Mouse (Mus musculus): ENCODE data around the gene Slc16a2. TPM values are rescaled to one million over a fixed set of nuclear protein-coding genes. Genes with fewer than 3 reads are reported as not detected.
A peak's percentile ranks its signal among the peaks of the same experiment; 100 is the strongest.

The Slc16a2 gene
- polyA plus RNA-seq, 1 experiment from 2014 or later, result 31.6 TPM

- Histone ChIP-seq H3K9ac (replicated peaks; ENCODE audit: low read length) (no peak overlapping the region), H3K4me3 (replicated peaks; ENCODE audit: low read depth, low read length) (no peak overlapping the region), H3K4me1 (ENCODE audit: control insufficient read depth, insufficient read depth, low read length) (no peaks in the 10 kb centered on the region), H3K27ac (replicated peaks; ENCODE audit: low read depth, low read length) (peak overlapping the region; percentile 57; the same call in 1 of the 2 replicates), H3K27me3 (ENCODE audit: control insufficient read depth, insufficient read depth, low read length) (no peaks in the 10 kb centered on the region), H3K4me2 (ENCODE audit: low read length) (no peak overlapping the region), H3K9me3 (ENCODE audit: control insufficient read depth, low read length) (0 out of 2 replicates have a peak, but pooled peaks cover 3% of the 10 kb centered on the region), H3K36me3 (ENCODE audit: control insufficient read depth, insufficient read depth, low read length) (no peaks in the 10 kb centered on the region)
- 38% methylated on average over 4 of the region's 4 CpGs for WGBS
- DNase-seq (peak; percentile 8), ATAC-seq (ENCODE audit: low FRiP score, low TSS enrichment) (no peak)
Observed at GRCm38 (mm10) chrX:103658985-103659384, 162.8 kb downstream of the Slc16a2 start.

GRCm38 (mm10) chrX:103653021-103653420, 168.8 kb downstream of the Slc16a2 start:
- no peak overlapping the region for H3K27ac ChIP-seq (replicated peaks; ENCODE audit: low read depth, low read length)
- H3K36me3 ChIP-seq (ENCODE audit: control insufficient read depth, insufficient read depth, low read length), result no peaks in the 10 kb centered on the region
- H3K4me1 ChIP-seq (ENCODE audit: control insufficient read depth, insufficient read depth, low read length), result no peaks in the 10 kb centered on the region
- no peak overlapping the region for H3K4me2 ChIP-seq (ENCODE audit: low read length)
- DNase-seq (no peak), ATAC-seq (ENCODE audit: low FRiP score, low TSS enrichment) (no peak)
- no peak overlapping the region for H3K4me3 ChIP-seq (replicated peaks; ENCODE audit: low read depth, low read length)
- WGBS, result 22% methylated on average over 2 of the region's 2 CpGs
- no peaks in the 10 kb centered on the region for H3K9me3 ChIP-seq (ENCODE audit: control insufficient read depth, low read length)
- no peaks in the 10 kb centered on the region; the same call in 1 of the 2 replicates for H3K27me3 ChIP-seq (ENCODE audit: control insufficient read depth, insufficient read depth, low read length)
- no peak overlapping the region for H3K9ac ChIP-seq (replicated peaks; ENCODE audit: low read length)

- H3K9me3 ChIP-seq (ENCODE audit: control insufficient read depth, low read length), result no peaks in the 10 kb centered on the region
- H3K4me2 ChIP-seq (ENCODE audit: low read length), result no peak overlapping the region
- WGBS, result 68% methylated on average over 1 of the region's 1 CpGs
- no peaks in the 10 kb centered on the region for H3K36me3 ChIP-seq (ENCODE audit: control insufficient read depth, insufficient read depth, low read length)
- DNase-seq (no peak), ATAC-seq (ENCODE audit: low FRiP score, low TSS enrichment) (no peak)
- no peak overlapping the region for H3K27ac ChIP-seq (replicated peaks; ENCODE audit: low read depth, low read length)
- no peaks in the 10 kb centered on the region; the same call in 1 of the 2 replicates for H3K27me3 ChIP-seq (ENCODE audit: control insufficient read depth, insufficient read depth, low read length)
- no peak overlapping the region for H3K9ac ChIP-seq (replicated peaks; ENCODE audit: low read length)
- no peak overlapping the region for H3K4me3 ChIP-seq (replicated peaks; ENCODE audit: low read depth, low read length)
- no peaks in the 10 kb centered on the region for H3K4me1 ChIP-seq (ENCODE audit: control insufficient read depth, insufficient read depth, low read length)
Observed at GRCm38 (mm10) chrX:103652048-103652447, 169.7 kb downstream of the Slc16a2 start.

Other genes starting within 250 kb of the Slc16a2 start
- gene Zcchc13, start 191.4 kb downstream of the Slc16a2 start, polyA plus RNA-seq (2014; fragmentation: Nextera tagmentation; extraction: Ambion mirVana), result not detected in 2 replicates
- 25.0 and 35.3 TPM in 2 replicates for gene Rlim, start 159.3 kb upstream of the Slc16a2 start, polyA plus RNA-seq (2014; fragmentation: Nextera tagmentation; extraction: Ambion mirVana)

Data from midbrain, embryonic 14.5 days (tissue).